Comparison of ENCODE assay signal across 9 mouse cellular contexts in the genomic region with DNA sequence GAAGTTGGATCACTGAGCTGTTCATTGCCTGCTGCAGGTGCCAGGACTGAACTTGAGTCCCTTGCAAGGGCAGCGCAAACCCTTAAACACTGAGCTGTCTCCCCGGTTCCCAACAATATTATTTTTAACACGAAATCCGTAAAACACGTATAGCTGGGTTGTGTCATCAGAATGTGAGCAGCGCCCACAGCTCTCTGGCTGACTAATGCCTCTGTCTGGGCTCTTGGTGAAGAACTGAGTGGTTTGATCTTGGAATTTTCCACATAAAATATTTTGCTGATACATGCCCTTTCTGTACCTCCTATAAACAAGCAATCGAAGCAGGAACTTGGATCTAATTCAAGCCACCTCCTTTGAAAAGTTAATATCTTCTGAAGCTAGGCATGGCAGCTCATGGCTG. TPM values are rescaled to one million over a fixed set of nuclear protein-coding genes. Genes with fewer than 3 reads are reported as not detected.
DNase-seq lines count a peak whose midpoint lies in the region; ATAC-seq lines count a peak whose summit lies in the region.
"Had no signal": no experiment of that assay in that cellular context is flagged by ENCODE, and none has a peak within 500 bp of the region (broad histone marks: within the 10 kb centered on the region; RNA-seq: fewer than 3 reads in every experiment).

No protein-coding gene starts in this region.

- no peaks in the 10 kb centered on the region for H3K27me3 ChIP-seq in kidney, embryonic 15.5 days
- no peaks in the 10 kb centered on the region for H3K27me3 ChIP-seq in neural tube, embryonic 15.5 days (replicated peaks)

- no peak for DNase-seq in kidney, postnatal 4 days
- no peak for DNase-seq in neural tube, embryonic 10.5 days (ENCODE audit: extremely low spot score, low spot score)
- DNase-seq in induced T-regulatory cell, adult 2 months (ENCODE audit: low read depth) = peak; percentile 35
- DNase-seq in telencephalon, adult 2 months (ENCODE audit: low read depth, low spot score) = peak; percentile 85
- DNase-seq in thymus, postnatal 10 days (ENCODE audit: low spot score in 2 of 2) = no peak
- DNase-seq: cerebellum, postnatal 25 days; lung, postnatal 4 days had no signal

- H3K9ac ChIP-seq in kidney, embryonic 15.5 days = no peak overlapping the region
- no peak overlapping the region for H3K9ac ChIP-seq in neural tube, embryonic 15.5 days (replicated peaks)

- no peak overlapping the region for H3K4me3 ChIP-seq in kidney, embryonic 15.5 days (replicated peaks)
- no peak overlapping the region for H3K4me3 ChIP-seq in neural tube, embryonic 15.5 days (replicated peaks)

- 77% methylated on average over 7 of the region's 7 CpGs for WGBS in kidney, embryonic 15.5 days
- 89% methylated on average over 7 of the region's 7 CpGs for whole genome bisulfite sequencing in neural tube, embryonic 15.5 days

- peaks cover 75% of the 10 kb centered on the region for H3K4me1 ChIP-seq in kidney, embryonic 15.5 days
- peaks cover 43% of the 10 kb centered on the region for H3K4me1 ChIP-seq in neural tube, embryonic 15.5 days

- H3K36me3 ChIP-seq in kidney, embryonic 15.5 days = no peaks in the 10 kb centered on the region
- no peaks in the 10 kb centered on the region for H3K36me3 ChIP-seq in neural tube, embryonic 15.5 days

- no peak overlapping the region for H3K4me2 ChIP-seq in kidney, embryonic 15.5 days
- H3K4me2 ChIP-seq in neural tube, embryonic 15.5 days = no peak overlapping the region

- no peak for ATAC-seq in kidney, embryonic 15.5 days (replicated peaks; ENCODE audit: low FRiP score)
- no peak for ATAC-seq in neural tube, embryonic 15.5 days (ENCODE audit: low FRiP score)

- peak overlapping the region; percentile 84; the same call in 1 of the 2 replicates for H3K27ac ChIP-seq in kidney, embryonic 15.5 days
- H3K27ac ChIP-seq in neural tube, embryonic 15.5 days (replicated peaks) = 0 out of 2 replicates have a peak overlapping the region, but pooled peaks have one; percentile 20

- no peaks in the 10 kb centered on the region for H3K9me3 ChIP-seq in kidney, embryonic 15.5 days (replicated peaks)
- no peaks in the 10 kb centered on the region for H3K9me3 ChIP-seq in neural tube, embryonic 15.5 days (replicated peaks)

RNA-seq across cellular contexts. Expression of a gene that starts 43.8 kb away (rescaled TPM):
- 69.6 and 76.0 TPM in 2 replicates for polyA plus RNA-seq in kidney, embryonic 15.5 days (2015; fragmentation: Nextera tagmentation; extraction: Ambion mirVana)
- 81.6 and 83.1 TPM in 2 replicates for polyA plus RNA-seq in neural tube, embryonic 15.5 days (2015; fragmentation: Nextera tagmentation; extraction: Ambion mirVana)

Comparison
In these comparisons a context has a peak if more than half of its experiments do, and no peak if none do; other contexts are left out.
1. DNase-seq: peak in induced T-regulatory cell, adult 2 months (single experiment) and telencephalon, adult 2 months (single experiment); none in kidney, postnatal 4 days (0 of 2), neural tube, embryonic 10.5 days (single experiment) and thymus, postnatal 10 days (0 of 2).